Mouse (Mus musculus) retina, postnatal 7 days (tissue): ENCODE results near the gene Cope.

Experiments
- DNase-seq: peaks from one replicate; pipeline ENCODE4 v3.0.0-alpha.2; 2012; ENCODE audit warnings: low read depth, low spot score

Cope gene

GRCm38 (mm10) chr8:70347443-70347842 lies 45.1 kb downstream of the Cope start:
- DNase-seq: no peak

DNA sequence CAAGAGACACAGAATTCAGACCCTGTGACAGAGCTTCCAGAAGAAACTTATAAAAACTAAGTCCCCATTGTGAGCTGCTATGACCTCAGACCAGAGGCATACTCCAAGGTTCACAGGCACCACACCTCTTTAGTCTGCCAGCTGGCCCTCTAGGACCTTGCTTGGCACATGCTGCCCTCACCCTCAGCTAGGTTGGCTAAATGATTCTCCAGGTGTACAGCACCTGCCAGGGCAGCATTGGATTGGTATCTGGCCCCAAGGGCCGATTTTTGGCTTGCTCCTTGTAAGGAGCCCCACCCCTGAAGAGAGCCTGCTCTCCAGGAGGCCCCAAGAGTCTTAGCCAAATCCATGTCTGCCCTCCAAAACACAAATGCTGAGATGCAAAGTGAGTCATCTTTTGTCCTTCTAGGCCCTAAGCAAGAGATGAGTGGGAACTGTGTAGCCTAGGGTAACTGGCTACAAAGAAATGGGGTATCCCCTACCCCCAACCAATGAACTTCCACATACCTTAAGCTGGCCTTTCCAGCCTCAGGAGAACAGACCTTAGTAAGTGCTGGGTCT lies 45.6 kb downstream of the Cope start:
- no peak for DNase-seq

GRCm38 (mm10) chr8:70351035-70351999 lies 49.0 kb downstream of the Cope start:
- no peak for DNase-seq

DNA sequence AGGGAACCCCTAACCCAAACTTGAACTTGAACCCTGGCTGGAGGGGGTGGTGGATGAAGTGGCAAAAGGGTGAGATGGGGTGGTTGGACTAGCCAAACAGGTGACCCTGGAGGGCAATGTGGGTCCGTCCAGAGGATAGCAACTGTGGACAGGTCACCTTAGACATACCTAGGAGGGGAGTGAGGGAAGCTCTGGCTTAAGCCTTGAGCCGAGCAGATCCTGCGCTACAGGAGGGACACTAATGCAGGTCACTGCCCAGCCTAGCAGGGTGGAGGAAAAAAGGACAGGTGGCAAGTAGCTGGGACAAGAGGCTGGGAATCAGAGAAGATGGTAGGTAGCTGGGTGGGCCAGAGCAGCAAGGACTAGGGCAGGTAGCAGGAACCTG lies 49.7 kb downstream of the Cope start:
- DNase-seq: no peak

DNA sequence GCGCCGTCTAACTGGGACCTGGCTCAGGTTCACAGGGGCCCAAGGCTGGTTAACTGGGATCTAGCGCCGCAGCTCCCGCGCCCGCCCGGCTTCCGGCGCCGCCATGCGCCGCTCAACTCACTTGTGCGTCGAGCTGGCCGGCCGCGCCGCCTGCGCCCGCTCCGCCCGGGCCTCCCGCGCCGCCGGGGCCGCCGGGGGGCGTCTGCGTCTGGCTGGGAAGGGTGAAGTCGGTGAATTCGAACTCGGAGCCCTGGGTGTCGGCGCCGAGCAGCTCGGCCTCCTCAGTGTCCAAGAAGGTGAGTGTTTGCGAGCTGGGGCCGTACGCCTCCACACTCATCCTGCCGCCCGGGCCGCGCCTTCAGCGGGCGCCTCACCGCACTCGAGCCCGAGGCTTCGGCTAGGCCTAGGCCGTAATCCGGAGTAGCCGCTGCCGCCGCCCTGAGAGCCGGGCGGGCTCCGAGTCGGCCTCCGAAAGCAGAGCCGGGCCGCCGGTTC lies 50.4 kb downstream of the Cope start:
- no peak for DNase-seq

GRCm38 (mm10) chr8:70353194-70353817 lies 51.0 kb downstream of the Cope start, which contains the start of gene Upf1:
Gene Upf1 (minus strand): TSS chr8:70353278.
- DNase-seq: peak; percentile 99

- no peak for DNase-seq
Observed at GRCm38 (mm10) chr8:70354004-70354403, 51.7 kb downstream of the Cope start.

- DNase-seq: no peak
Observed at GRCm38 (mm10) chr8:70356111-70356510, 53.8 kb downstream of the Cope start.

DNA sequence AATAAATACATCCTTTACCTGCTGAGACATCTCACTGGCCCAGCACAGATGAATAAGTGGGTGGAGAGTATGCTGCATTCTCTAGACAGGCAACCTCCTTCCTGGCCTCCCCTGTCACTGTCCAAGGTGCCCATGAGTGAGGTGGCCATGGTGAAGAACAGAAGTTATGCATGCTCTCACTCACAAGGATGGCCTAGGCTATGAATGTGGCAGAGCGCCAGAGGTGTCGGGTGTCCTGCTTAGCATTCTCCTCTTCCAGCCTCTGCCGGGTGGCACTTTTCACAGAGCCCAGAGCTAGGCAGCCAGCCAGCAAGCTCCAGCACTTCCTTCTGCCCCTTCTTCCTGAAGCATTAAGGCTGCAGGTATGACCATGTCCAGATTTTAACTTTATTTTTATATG lies 57.1 kb downstream of the Cope start:
- no peak for DNase-seq

DNA sequence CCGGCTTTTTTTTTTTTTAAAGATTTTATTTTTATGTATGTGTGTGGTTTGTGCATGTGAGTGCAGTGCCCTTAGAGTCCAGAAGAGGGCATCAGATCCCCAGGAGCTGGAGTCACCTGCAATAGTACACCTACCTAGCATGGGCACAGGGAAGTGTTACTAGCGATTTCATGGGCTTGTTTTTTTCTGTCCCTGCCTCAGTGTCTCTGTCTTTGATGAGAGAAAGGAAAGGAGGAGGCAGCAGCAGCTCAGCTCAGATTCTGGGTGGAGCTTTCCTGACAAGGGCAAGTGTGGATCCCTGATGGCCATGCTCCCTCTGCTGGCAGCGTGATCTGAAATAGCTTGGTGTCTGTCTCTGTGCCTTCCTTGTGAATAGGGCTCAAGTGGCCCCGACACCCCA lies 58.5 kb downstream of the Cope start:
- DNase-seq: no peak

- DNase-seq: no peak
Observed at GRCm38 (mm10) chr8:70361484-70362032, 59.2 kb downstream of the Cope start.
